Mouse (Mus musculus): Measurements from ENCODE around the gene Stat5a.

Gene Stat5a

GRCm38 (mm10) chr11:100896078-100896477 lies 36.9 kb downstream of the Stat5a start:
- no peak for DNase-seq (ENCODE audit: low read depth, low spot score)

GRCm38 (mm10) chr11:100897294-100898231 lies 38.4 kb downstream of the Stat5a start:
- DNase-seq (ENCODE audit: low read depth, low spot score): no peak

GRCm38 (mm10) chr11:100898441-100899199 lies 39.5 kb downstream of the Stat5a start:
- no peak for DNase-seq (ENCODE audit: low read depth, low spot score)

- no peak for DNase-seq (ENCODE audit: low read depth, low spot score)
These were observed 45.6 kb downstream of the Stat5a start for GRCm38 (mm10) chr11:100904580-100905351.

- no peak for DNase-seq (ENCODE audit: low read depth, low spot score)
These were observed 46.8 kb downstream of the Stat5a start for GRCm38 (mm10) chr11:100905929-100906328.

- no peak for DNase-seq (ENCODE audit: low read depth, low spot score)
These were observed 47.7 kb downstream of the Stat5a start for GRCm38 (mm10) chr11:100906885-100907284.

- no peak for DNase-seq (ENCODE audit: low read depth, low spot score)
These were observed 49.0 kb downstream of the Stat5a start for GRCm38 (mm10) chr11:100908112-100908511.

GRCm38 (mm10) chr11:100908567-100908966 lies 49.4 kb downstream of the Stat5a start:
- no peak for DNase-seq (ENCODE audit: low read depth, low spot score)

- DNase-seq (ENCODE audit: low read depth, low spot score): no peak
These were observed 53.4 kb downstream of the Stat5a start for GRCm38 (mm10) chr11:100912401-100913155.

- DNase-seq (ENCODE audit: low read depth, low spot score): no peak
These were observed 55.3 kb downstream of the Stat5a start for GRCm38 (mm10) chr11:100914415-100914814.

- no peak for DNase-seq (ENCODE audit: low read depth, low spot score)
These were observed 55.9 kb downstream of the Stat5a start for GRCm38 (mm10) chr11:100915063-100915462.

GRCm38 (mm10) chr11:100916432-100916971 lies 57.4 kb downstream of the Stat5a start:
- DNase-seq (ENCODE audit: low read depth, low spot score): no peak

GRCm38 (mm10) chr11:100918007-100918406 lies 58.9 kb downstream of the Stat5a start:
- DNase-seq (ENCODE audit: low read depth, low spot score): no peak

GRCm38 (mm10) chr11:100920887-100921624 lies 61.9 kb downstream of the Stat5a start:
- no peak for DNase-seq (ENCODE audit: low read depth, low spot score)

GRCm38 (mm10) chr11:100924386-100924919 lies 65.3 kb downstream of the Stat5a start:
- no peak for DNase-seq (ENCODE audit: low read depth, low spot score)

- no peak for DNase-seq (ENCODE audit: low read depth, low spot score)
These were observed 68.2 kb downstream of the Stat5a start for GRCm38 (mm10) chr11:100927386-100927785.

- DNase-seq (ENCODE audit: low read depth, low spot score): no peak
These were observed 71.5 kb downstream of the Stat5a start for GRCm38 (mm10) chr11:100930611-100931010.

- peak; percentile 25 for DNase-seq (ENCODE audit: low read depth, low spot score)
These were observed 72.2 kb downstream of the Stat5a start for GRCm38 (mm10) chr11:100931254-100931921.

Data from skeletal muscle tissue, adult 2 months (tissue).